Mouse (Mus musculus): Measurements from ENCODE around the gene Fbn1. TPM values are rescaled to one million over a fixed set of nuclear protein-coding genes. Genes with fewer than 3 reads are reported as not detected.

The Fbn1 gene
- polyA plus RNA-seq, 1 experiment from 2014 or later, result 16.8 TPM

- ATAC-seq (replicated peaks; ENCODE audit: insufficient number of reproducible peaks, insufficient read depth, low FRiP score, low read depth), result no peak
- no peaks in the 10 kb centered on the region for H3K36me3 ChIP-seq
- H3K4me3 ChIP-seq, result no peak overlapping the region
- peaks cover 5% of the 10 kb centered on the region for H3K4me1 ChIP-seq (replicated peaks)
- H3K4me2 ChIP-seq, result no peak overlapping the region
- H3K9ac ChIP-seq, result no peak overlapping the region
- no peak overlapping the region for H3K27ac ChIP-seq
- no peaks in the 10 kb centered on the region for H3K9me3 ChIP-seq (replicated peaks)
- 68% methylated on average over 4 of the region's 4 CpGs for WGBS
- H3K27me3 ChIP-seq, result no peaks in the 10 kb centered on the region
Observed at GRCm38 (mm10) chr2:125418546-125418945, 89.2 kb downstream of the Fbn1 start.

- ATAC-seq (replicated peaks; ENCODE audit: insufficient number of reproducible peaks, insufficient read depth, low FRiP score, low read depth), result no peak
- Histone ChIP-seq H3K36me3 (no peaks in the 10 kb centered on the region), H3K9ac (no peak overlapping the region), H3K4me3 (no peak overlapping the region), H3K27me3 (no peaks in the 10 kb centered on the region), H3K27ac (no peak overlapping the region), H3K4me1 (replicated peaks) (peaks cover 9% of the 10 kb centered on the region), H3K9me3 (replicated peaks) (no peaks in the 10 kb centered on the region), H3K4me2 (no peak overlapping the region)
- WGBS, result 78% methylated on average over 10 of the region's 10 CpGs
Observed at GRCm38 (mm10) chr2:125416541-125417245, 91.1 kb downstream of the Fbn1 start.

- H3K27me3 ChIP-seq, result no peaks in the 10 kb centered on the region
- H3K4me1 ChIP-seq (replicated peaks), result 0 out of 2 replicates have a peak, but pooled peaks cover 5% of the 10 kb centered on the region
- H3K9me3 ChIP-seq (replicated peaks), result no peaks in the 10 kb centered on the region
- no peak overlapping the region for H3K9ac ChIP-seq
- no peak for ATAC-seq (replicated peaks; ENCODE audit: insufficient number of reproducible peaks, insufficient read depth, low FRiP score, low read depth)
- 84% methylated on average over 15 of the region's 15 CpGs for WGBS
- no peak overlapping the region for H3K4me2 ChIP-seq
- no peaks in the 10 kb centered on the region for H3K36me3 ChIP-seq
- no peak overlapping the region for H3K4me3 ChIP-seq
- peak overlapping the region; percentile 69 for H3K27ac ChIP-seq
Observed at GRCm38 (mm10) chr2:125412351-125412750, 95.4 kb downstream of the Fbn1 start.

- Histone ChIP-seq H3K27ac (peak overlapping the region; percentile 69), H3K4me2 (no peak overlapping the region), H3K27me3 (no peaks in the 10 kb centered on the region), H3K4me3 (no peak overlapping the region), H3K36me3 (no peaks in the 10 kb centered on the region), H3K9me3 (replicated peaks) (no peaks in the 10 kb centered on the region), H3K4me1 (replicated peaks) (0 out of 2 replicates have a peak, but pooled peaks cover 5% of the 10 kb centered on the region), H3K9ac (no peak overlapping the region)
- 55% methylated on average over 3 of the region's 3 CpGs for WGBS
- ATAC-seq (replicated peaks; ENCODE audit: insufficient number of reproducible peaks, insufficient read depth, low FRiP score, low read depth), result no peak
Observed at GRCm38 (mm10) chr2:125411777-125412176, 96.0 kb downstream of the Fbn1 start.

GRCm38 (mm10) chr2:125404509-125405105 lies 103.2 kb downstream of the Fbn1 start:
- no peak overlapping the region for H3K4me3 ChIP-seq
- H3K4me1 ChIP-seq (replicated peaks), result no peaks in the 10 kb centered on the region
- H3K27ac ChIP-seq, result no peak overlapping the region
- no peak overlapping the region for H3K9ac ChIP-seq
- no peaks in the 10 kb centered on the region for H3K9me3 ChIP-seq (replicated peaks)
- H3K4me2 ChIP-seq, result no peak overlapping the region
- ATAC-seq (replicated peaks; ENCODE audit: insufficient number of reproducible peaks, insufficient read depth, low FRiP score, low read depth), result no peak
- H3K36me3 ChIP-seq, result no peaks in the 10 kb centered on the region
- 63% methylated on average over 4 of the region's 4 CpGs for WGBS
- H3K27me3 ChIP-seq, result no peaks in the 10 kb centered on the region

- 72% methylated on average over 1 of the region's 1 CpGs for WGBS
- no peak overlapping the region for H3K4me2 ChIP-seq
- H3K9ac ChIP-seq, result no peak overlapping the region
- H3K4me1 ChIP-seq (replicated peaks), result no peaks in the 10 kb centered on the region
- H3K27ac ChIP-seq, result no peak overlapping the region
- H3K4me3 ChIP-seq, result no peak overlapping the region
- no peaks in the 10 kb centered on the region for H3K9me3 ChIP-seq (replicated peaks)
- H3K27me3 ChIP-seq, result no peaks in the 10 kb centered on the region
- H3K36me3 ChIP-seq, result no peaks in the 10 kb centered on the region; the same call in 1 of the 2 replicates
- ATAC-seq (replicated peaks; ENCODE audit: insufficient number of reproducible peaks, insufficient read depth, low FRiP score, low read depth), result no peak
Observed at GRCm38 (mm10) chr2:125402276-125402675, 105.5 kb downstream of the Fbn1 start.

GRCm38 (mm10) chr2:125400121-125400520 lies 107.7 kb downstream of the Fbn1 start:
- no peak overlapping the region for H3K4me3 ChIP-seq
- no peaks in the 10 kb centered on the region for H3K9me3 ChIP-seq (replicated peaks)
- no peak for ATAC-seq (replicated peaks; ENCODE audit: insufficient number of reproducible peaks, insufficient read depth, low FRiP score, low read depth)
- H3K36me3 ChIP-seq, result peaks cover 3% of the 10 kb centered on the region
- no peaks in the 10 kb centered on the region for H3K27me3 ChIP-seq
- no peaks in the 10 kb centered on the region for H3K4me1 ChIP-seq (replicated peaks)
- H3K9ac ChIP-seq, result no peak overlapping the region
- H3K27ac ChIP-seq, result no peak overlapping the region
- 86% methylated on average over 3 of the region's 3 CpGs for WGBS
- no peak overlapping the region for H3K4me2 ChIP-seq

- ATAC-seq (replicated peaks; ENCODE audit: insufficient number of reproducible peaks, insufficient read depth, low FRiP score, low read depth), result no peak
- no peak overlapping the region for H3K4me3 ChIP-seq
- H3K27me3 ChIP-seq, result no peaks in the 10 kb centered on the region
- no peak overlapping the region for H3K9ac ChIP-seq
- no peak overlapping the region for H3K4me2 ChIP-seq
- no peaks in the 10 kb centered on the region for H3K9me3 ChIP-seq (replicated peaks)
- H3K4me1 ChIP-seq (replicated peaks), result no peaks in the 10 kb centered on the region
- 63% methylated on average over 7 of the region's 7 CpGs for WGBS
- no peak overlapping the region for H3K27ac ChIP-seq
- peaks cover 3% of the 10 kb centered on the region for H3K36me3 ChIP-seq
Observed at GRCm38 (mm10) chr2:125397796-125398195, 110.0 kb downstream of the Fbn1 start.

- Histone ChIP-seq H3K4me3 (no peak overlapping the region), H3K4me2 (no peak overlapping the region), H3K9me3 (replicated peaks) (no peaks in the 10 kb centered on the region), H3K9ac (no peak overlapping the region), H3K4me1 (replicated peaks) (no peaks in the 10 kb centered on the region), H3K36me3 (peaks cover 3% of the 10 kb centered on the region), H3K27ac (no peak overlapping the region), H3K27me3 (no peaks in the 10 kb centered on the region)
- 92% methylated on average over 9 of the region's 9 CpGs for WGBS
- ATAC-seq (replicated peaks; ENCODE audit: insufficient number of reproducible peaks, insufficient read depth, low FRiP score, low read depth), result no peak
Observed at GRCm38 (mm10) chr2:125394428-125395101, 113.2 kb downstream of the Fbn1 start.

- WGBS, result 83% methylated on average over 6 of the region's 6 CpGs
- no peaks in the 10 kb centered on the region for H3K27me3 ChIP-seq
- no peak for ATAC-seq (replicated peaks; ENCODE audit: insufficient number of reproducible peaks, insufficient read depth, low FRiP score, low read depth)
- H3K36me3 ChIP-seq, result peaks cover 3% of the 10 kb centered on the region
- no peak overlapping the region for H3K4me2 ChIP-seq
- no peak overlapping the region for H3K27ac ChIP-seq
- H3K9ac ChIP-seq, result no peak overlapping the region
- H3K4me3 ChIP-seq, result no peak overlapping the region
- H3K9me3 ChIP-seq (replicated peaks), result no peaks in the 10 kb centered on the region
- H3K4me1 ChIP-seq (replicated peaks), result no peaks in the 10 kb centered on the region
Observed at GRCm38 (mm10) chr2:125391582-125391981, 116.2 kb downstream of the Fbn1 start.

GRCm38 (mm10) chr2:125389796-125390195 lies 118.0 kb downstream of the Fbn1 start:
- H3K4me3 ChIP-seq, result no peak overlapping the region
- 92% methylated on average over 10 of the region's 10 CpGs for WGBS
- H3K4me2 ChIP-seq, result no peak overlapping the region
- no peak overlapping the region for H3K27ac ChIP-seq
- no peaks in the 10 kb centered on the region for H3K4me1 ChIP-seq (replicated peaks)
- no peak for ATAC-seq (replicated peaks; ENCODE audit: insufficient number of reproducible peaks, insufficient read depth, low FRiP score, low read depth)
- H3K36me3 ChIP-seq, result no peaks in the 10 kb centered on the region; the same call in 1 of the 2 replicates
- H3K9me3 ChIP-seq (replicated peaks), result no peaks in the 10 kb centered on the region
- H3K27me3 ChIP-seq, result no peaks in the 10 kb centered on the region
- no peak overlapping the region for H3K9ac ChIP-seq

Data from heart, embryonic 15.5 days (tissue).